Mouse (Mus musculus): ENCODE measurements around the gene A130010J15Rik.

GRCm38 (mm10) chr1:193156316-193157110 is 11.3 kb upstream of the A130010J15Rik start:
- TF ChIP-seq CTCF (IDR thresholded peaks at IDR 0.05; ENCODE audit: low read depth, low read length) (no peak), POLR2A (IDR thresholded peaks at IDR 0.05; ENCODE audit: insufficient read depth, low read length) (no peak)
